Mouse (Mus musculus) kidney, adult 2 months (tissue): ENCODE measurements around the gene Srrm4. TPM values are rescaled to one million over a fixed set of nuclear protein-coding genes. Genes with fewer than 3 reads are reported as not detected.

Experiments
- DNase-seq: peaks from one replicate; pipeline ENCODE4 v3.0.0; 2021
- H3K27ac ChIP-seq: fragments of 200-500 bp; 2 replicates; pipeline ENCODE4 v1.5.1; 2012; ENCODE audit warnings: low read depth, low read length, control low read depth, inconsistent platforms; ENCODE audit not compliant: insufficient read depth
- H3K27me3 ChIP-seq: fragments of 200-500 bp; replicated peaks from 2 replicates; pipeline ENCODE4 v1.6.1; 2012; ENCODE audit warnings: mild to moderate bottlenecking, moderate library complexity, low read length, inconsistent platforms; ENCODE audit not compliant: control insufficient read depth, insufficient read depth
- H3K36me3 ChIP-seq: fragments of 200-500 bp; 2 replicates; pipeline ENCODE4 v1.6.1; 2012; ENCODE audit warnings: mild to moderate bottlenecking, moderate library complexity, low read length, inconsistent platforms; ENCODE audit not compliant: control insufficient read depth, insufficient read depth
- H3K4me1 ChIP-seq: fragments of 200-500 bp; 2 replicates; pipeline ENCODE4 v1.6.1; 2011; ENCODE audit warnings: low read length; ENCODE audit not compliant: control insufficient read depth, insufficient read depth
- H3K4me3 ChIP-seq: fragments of 200-500 bp; 2 replicates; pipeline ENCODE4 v1.5.1; 2011; ENCODE audit warnings: mild to moderate bottlenecking, low read depth, low read length, control low read depth; ENCODE audit not compliant: insufficient read depth
- CTCF ChIP-seq: fragments of 200-500 bp; conservative IDR thresholded peaks from 2 replicates; pipeline ENCODE4 v1.5.1; 2011; ENCODE audit warnings: low read depth, mild to moderate bottlenecking, control low read depth, low read length, moderate library complexity, mixed read lengths; ENCODE audit not compliant: insufficient read depth, insufficient read length
- POLR2A ChIP-seq: fragments of 200-500 bp; IDR thresholded peaks from one replicate; pipeline ENCODE4 v1.6.1; 2011; ENCODE audit warnings: low read depth, low read length, control low read depth
- WGBS: fragments of 180-500 bp; shearing (Covaris S2); methylation state at CpG from one replicate; pipeline ENCODE4 v1.1.7; 2018; 5-methylcytosine and 5-hydroxymethylcytosine counted together
- polyA plus RNA-seq: library from polyadenylated mRNA; depleted of rRNA; stranded (reverse); fragments of >200 nt; gene quantifications from 2 replicates; pipeline ENCODE4 v1.2.3, GENCODE M21; 2012

Srrm4 gene
- polyA plus RNA-seq, 1 experiment, result 0.25 TPM

GRCm38 (mm10) chr5:116478607-116479371 is 112.8 kb downstream of the Srrm4 start:
- Histone ChIP-seq H3K27me3 (no peaks in the 10 kb centered on the region), H3K4me3 (no peak overlapping the region), H3K36me3 (no peaks in the 10 kb centered on the region), H3K4me1 (no peaks in the 10 kb centered on the region), H3K27ac (no peak overlapping the region)
- no peak for DNase-seq
- WGBS, result 89% methylated on average over 18 of the region's 18 CpGs
- TF ChIP-seq POLR2A (no peak), CTCF (no peak)

- 11% methylated on average over 15 of the region's 15 CpGs for WGBS
- no peak for DNase-seq
- no peak overlapping the region for H3K4me3 ChIP-seq
Measured at GRCm38 (mm10) chr5:116476006-116476405, 115.6 kb downstream of the Srrm4 start.

DNA sequence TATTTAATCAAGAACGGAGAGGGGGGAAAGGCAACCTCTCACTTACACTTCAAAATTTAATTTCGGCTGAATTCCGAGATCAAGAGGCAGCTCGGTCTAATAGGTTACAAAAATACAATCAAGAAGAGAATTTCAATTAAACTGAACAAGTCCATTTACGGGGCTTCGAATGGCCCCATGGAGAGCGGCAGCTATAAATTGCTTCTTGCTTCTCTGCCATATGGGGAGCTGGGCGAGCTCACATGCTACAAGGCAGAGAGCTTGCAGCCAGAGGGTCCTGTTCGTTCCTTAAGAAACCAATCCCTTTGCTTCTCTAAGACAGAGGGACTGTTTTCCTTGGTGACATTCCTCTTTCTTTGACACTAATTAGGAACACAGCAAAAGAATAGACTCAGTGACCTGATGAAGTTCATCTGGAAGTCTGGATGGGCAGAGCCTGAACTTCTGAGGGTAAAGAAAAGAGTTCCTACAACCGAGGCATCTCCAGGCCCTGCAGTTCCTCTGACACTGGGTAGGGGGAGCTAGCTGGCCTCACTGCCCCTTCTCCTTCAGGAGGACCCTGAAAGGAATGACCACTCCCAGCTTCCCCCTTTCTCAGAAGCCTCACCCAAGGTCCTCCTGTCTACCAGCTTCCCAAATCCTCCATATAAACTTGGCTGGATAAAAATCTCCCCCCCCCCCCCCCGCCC is 130.1 kb downstream of the Srrm4 start:
- WGBS, result 44% methylated on average over 11 of the region's 11 CpGs
- Histone ChIP-seq H3K4me3 (no peak overlapping the region), H3K36me3 (no peaks in the 10 kb centered on the region), H3K27me3 (no peaks in the 10 kb centered on the region), H3K4me1 (no peaks in the 10 kb centered on the region), H3K27ac (no peak overlapping the region)
- no peak for TF ChIP-seq POLR2A
- peak; percentile 24; the same call in 1 of the 2 replicates for TF ChIP-seq CTCF
- no peak for DNase-seq

More at GRCm38 (mm10) chr5:116476006-116476405, 115.6 kb downstream of the Srrm4 start:
- Histone ChIP-seq H3K27ac (no peak overlapping the region), H3K36me3 (no peaks in the 10 kb centered on the region), H3K4me1 (no peaks in the 10 kb centered on the region), H3K27me3 (no peaks in the 10 kb centered on the region)
- TF ChIP-seq CTCF (peak; percentile 60), POLR2A (no peak)

GRCm38 (mm10) chr5:116459970-116460369 is 131.6 kb downstream of the Srrm4 start:
- no peak overlapping the region for H3K4me3 ChIP-seq
- TF ChIP-seq CTCF (no peak), POLR2A (no peak)
- H3K36me3 ChIP-seq, result no peaks in the 10 kb centered on the region
- WGBS, result 83% methylated on average over 2 of the region's 2 CpGs
- DNase-seq, result no peak
- H3K27me3 ChIP-seq, result no peaks in the 10 kb centered on the region
- H3K4me1 ChIP-seq, result no peaks in the 10 kb centered on the region
- H3K27ac ChIP-seq, result no peak overlapping the region

DNA sequence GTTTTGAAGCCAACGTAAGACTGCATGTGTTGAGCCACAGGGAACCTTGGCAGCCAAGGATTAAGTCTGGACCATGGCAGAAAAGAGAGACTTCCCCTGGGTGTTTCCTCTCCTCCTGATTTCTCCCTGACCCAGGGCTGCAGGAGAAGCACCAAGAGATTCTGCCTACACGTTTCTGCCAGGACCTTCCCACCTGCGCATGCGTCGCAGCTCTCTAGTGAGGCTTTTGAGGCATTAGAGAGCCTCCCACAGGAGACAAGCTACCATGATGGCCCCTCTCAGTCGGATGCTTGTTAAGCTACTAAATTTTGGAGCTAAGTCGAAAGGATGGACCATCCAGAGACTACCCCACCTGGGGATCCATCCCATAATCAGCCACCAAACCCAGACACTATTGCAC is 133.8 kb downstream of the Srrm4 start:
- DNase-seq, result no peak
- no peak overlapping the region for H3K27ac ChIP-seq
- no peaks in the 10 kb centered on the region for H3K36me3 ChIP-seq
- H3K4me1 ChIP-seq, result no peaks in the 10 kb centered on the region
- no peak overlapping the region for H3K4me3 ChIP-seq
- 86% methylated on average over 7 of the region's 7 CpGs for WGBS
- H3K27me3 ChIP-seq, result no peaks in the 10 kb centered on the region
- TF ChIP-seq CTCF (no peak), POLR2A (no peak)

DNA sequence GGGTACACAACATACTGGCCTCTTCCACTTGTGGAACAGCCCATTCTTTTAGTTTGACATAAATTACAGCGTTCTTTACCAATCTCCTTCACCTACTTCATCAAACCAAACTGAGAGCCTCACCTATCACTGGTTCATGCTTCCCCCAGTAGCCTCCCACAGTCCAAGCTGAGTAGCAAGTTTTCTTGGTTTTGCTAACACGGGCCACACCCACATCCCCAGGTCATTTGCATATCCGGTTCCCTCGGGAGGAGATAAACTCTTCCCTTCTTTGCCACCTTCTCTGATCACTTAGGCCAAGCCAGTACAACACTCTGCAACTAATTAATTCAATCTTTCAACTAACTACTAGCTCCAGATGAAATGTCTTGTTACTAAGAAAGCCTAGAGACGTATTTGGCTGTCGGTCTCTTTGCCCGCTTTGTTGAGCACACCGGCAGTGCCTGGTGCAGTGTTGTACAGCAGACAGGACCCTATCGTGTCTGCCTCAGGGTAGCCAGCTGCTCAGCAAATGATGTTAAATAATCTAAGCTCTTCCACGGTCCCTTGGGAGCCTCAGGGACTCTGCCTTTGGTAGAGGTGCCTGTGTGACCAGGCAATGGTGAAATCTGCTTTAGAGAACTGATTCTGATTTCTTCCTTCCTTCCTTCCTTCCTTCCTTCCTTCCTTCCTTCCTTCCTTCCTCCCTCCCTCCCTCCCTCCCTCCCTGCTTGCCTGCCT is 134.7 kb downstream of the Srrm4 start:
- no peaks in the 10 kb centered on the region for H3K4me1 ChIP-seq
- WGBS, result 33% methylated on average over 10 of the region's 10 CpGs
- TF ChIP-seq CTCF (no peak), POLR2A (no peak)
- H3K4me3 ChIP-seq, result no peak overlapping the region
- H3K36me3 ChIP-seq, result no peaks in the 10 kb centered on the region
- H3K27me3 ChIP-seq, result no peaks in the 10 kb centered on the region
- no peak for DNase-seq
- H3K27ac ChIP-seq, result no peak overlapping the region

- TF ChIP-seq POLR2A (no peak), CTCF (peak; percentile 42; the same call in 1 of the 2 replicates)
- DNase-seq, result peak; percentile 30
- H3K4me3 ChIP-seq, result no peak overlapping the region
Measured at GRCm38 (mm10) chr5:116453401-116453851, 138.2 kb downstream of the Srrm4 start.

More at GRCm38 (mm10) chr5:116453401-116453851, 138.2 kb downstream of the Srrm4 start:
- WGBS, result 3% methylated on average over 27 of the region's 27 CpGs
- Histone ChIP-seq H3K36me3 (no peaks in the 10 kb centered on the region), H3K27me3 (no peaks in the 10 kb centered on the region), H3K27ac (no peak overlapping the region), H3K4me1 (no peaks in the 10 kb centered on the region)
